ENCODE assay signal across 10 mouse cellular contexts in the genomic region with DNA sequence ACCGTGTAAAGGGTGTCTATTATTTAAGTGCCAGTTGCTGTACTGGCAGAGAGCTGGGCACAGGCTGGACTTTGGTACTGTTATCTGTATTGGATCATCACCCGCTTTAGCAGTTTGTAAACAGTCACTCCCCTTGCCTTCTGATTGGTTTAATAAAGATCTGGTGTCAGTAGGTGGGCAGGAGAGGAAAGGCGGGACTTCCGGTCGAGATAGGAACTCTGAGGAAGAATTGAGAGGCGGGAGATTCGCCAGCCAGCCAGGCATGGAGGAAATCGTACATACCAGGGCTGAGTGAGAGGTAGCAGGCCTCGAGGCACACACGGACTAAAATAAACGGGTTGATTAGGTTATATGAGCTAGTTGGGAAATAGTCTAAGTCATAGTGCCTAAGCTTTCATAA. TPM values are rescaled to one million over a fixed set of nuclear protein-coding genes. Genes with fewer than 3 reads are reported as not detected.
DNase-seq lines count a peak whose midpoint lies in the region; ATAC-seq lines count a peak whose summit lies in the region.
"Had no signal": no experiment of that assay in that cellular context is flagged by ENCODE, and none has a peak within 500 bp of the region (broad histone marks: within the 10 kb centered on the region; RNA-seq: fewer than 3 reads in every experiment).

No protein-coding gene starts in this region.

- H3K9me3 ChIP-seq in liver, embryonic 15.5 days (replicated peaks): no peaks in the 10 kb centered on the region
- no peaks in the 10 kb centered on the region for H3K9me3 ChIP-seq in stomach, embryonic 16.5 days (replicated peaks; ENCODE audit: control insufficient read depth, low read length)
- H3K9me3 ChIP-seq in midbrain, embryonic 10.5 days (replicated peaks): no peaks in the 10 kb centered on the region
- H3K9me3 ChIP-seq in midbrain, embryonic 16.5 days (replicated peaks; ENCODE audit: control insufficient read depth, low read length, poor library complexity, severe bottlenecking): no peaks in the 10 kb centered on the region

- peaks cover 17% of the 10 kb centered on the region for H3K27me3 ChIP-seq in liver, embryonic 15.5 days
- H3K27me3 ChIP-seq in stomach, embryonic 16.5 days (ENCODE audit: control insufficient read depth, insufficient read depth, low read length): no peaks in the 10 kb centered on the region
- H3K27me3 ChIP-seq in midbrain, embryonic 10.5 days (ENCODE audit: low read depth, poor library complexity, severe bottlenecking): no peaks in the 10 kb centered on the region
- H3K27me3 ChIP-seq in midbrain, embryonic 16.5 days (ENCODE audit: control insufficient read depth, insufficient read depth, low read depth, low read length): no peaks in the 10 kb centered on the region

- intact Hi-C loops in heart, postnatal 25 days (cut with DNase I): no loop called here

- 0 out of 2 replicates have a peak overlapping the region, but pooled peaks have one; percentile 29 for H3K27ac ChIP-seq in liver, embryonic 15.5 days (replicated peaks)
- H3K27ac ChIP-seq in stomach, embryonic 16.5 days (ENCODE audit: low read length): no peak overlapping the region
- no peak overlapping the region for H3K27ac ChIP-seq in midbrain, embryonic 10.5 days (replicated peaks)
- no peak overlapping the region for H3K27ac ChIP-seq in midbrain, embryonic 16.5 days (ENCODE audit: low read length)

- H3K36me3 ChIP-seq in liver, embryonic 15.5 days (replicated peaks): no peaks in the 10 kb centered on the region
- H3K36me3 ChIP-seq in stomach, embryonic 16.5 days (ENCODE audit: control insufficient read depth, insufficient read depth, low read length): no peaks in the 10 kb centered on the region
- no peaks in the 10 kb centered on the region for H3K36me3 ChIP-seq in midbrain, embryonic 10.5 days
- no peaks in the 10 kb centered on the region for H3K36me3 ChIP-seq in midbrain, embryonic 16.5 days (ENCODE audit: control insufficient read depth, insufficient read depth, low read length)

- peak overlapping the region; percentile 6 for H3K4me3 ChIP-seq in liver, embryonic 15.5 days (replicated peaks)
- no peak overlapping the region for H3K4me3 ChIP-seq in stomach, embryonic 16.5 days (replicated peaks; ENCODE audit: low read length)
- no peak overlapping the region for H3K4me3 ChIP-seq in midbrain, embryonic 10.5 days
- H3K4me3 ChIP-seq in midbrain, embryonic 16.5 days (ENCODE audit: low read depth, low read length): no peak overlapping the region
- H3K4me3 ChIP-seq: megakaryocyte, embryonic 14.5 days had no signal

- peak overlapping the region; percentile 49 for H3K4me2 ChIP-seq in liver, embryonic 15.5 days
- H3K4me2 ChIP-seq in stomach, embryonic 16.5 days (ENCODE audit: low read depth, low read length): peak overlapping the region; percentile 32; the same call in 1 of the 2 replicates
- H3K4me2 ChIP-seq in midbrain, embryonic 16.5 days (ENCODE audit: low read length): no peak overlapping the region

- WGBS in liver, embryonic 15.5 days (ENCODE audit: insufficient replicate concordance): 24% methylated on average over 11 of the region's 11 CpGs
- 33% methylated on average over 11 of the region's 11 CpGs for WGBS in stomach, embryonic 16.5 days
- WGBS in midbrain, embryonic 10.5 days: 45% methylated on average over 11 of the region's 11 CpGs
- 35% methylated on average over 11 of the region's 11 CpGs for WGBS in midbrain, embryonic 16.5 days

- H3K9ac ChIP-seq in liver, embryonic 15.5 days: no peak overlapping the region
- no peak overlapping the region for H3K9ac ChIP-seq in stomach, embryonic 16.5 days (ENCODE audit: low read length)
- no peak overlapping the region for H3K9ac ChIP-seq in midbrain, embryonic 16.5 days (ENCODE audit: low read depth, low read length)

- peak; percentile 40 for DNase-seq in retina, postnatal 1 day
- no peak for DNase-seq in retina, embryonic 14.5 days (ENCODE audit: low spot score)
- peak; percentile 59 to 66 for DNase-seq in adrenal gland, postnatal 36 days
- peak; percentile 13 for DNase-seq in heart, postnatal 25 days (ENCODE audit: low spot score)
- no peak for DNase-seq in midbrain, embryonic 10.5 days (ENCODE audit: low spot score)

- peaks cover 11% of the 10 kb centered on the region for H3K4me1 ChIP-seq in liver, embryonic 15.5 days (replicated peaks)
- peaks cover 3% of the 10 kb centered on the region; the same call in 1 of the 2 replicates for H3K4me1 ChIP-seq in stomach, embryonic 16.5 days (ENCODE audit: control insufficient read depth, insufficient read depth, low read length)
- H3K4me1 ChIP-seq in midbrain, embryonic 10.5 days: no peaks in the 10 kb centered on the region
- no peaks in the 10 kb centered on the region for H3K4me1 ChIP-seq in midbrain, embryonic 16.5 days (ENCODE audit: control insufficient read depth, insufficient read depth, low read length)

- ATAC-seq in liver, embryonic 15.5 days (ENCODE audit: insufficient read depth): peak; percentile 84
- ATAC-seq in stomach, embryonic 16.5 days (ENCODE audit: insufficient read depth, low FRiP score): no peak
- no peak for ATAC-seq in midbrain, embryonic 16.5 days

RNA-seq across cellular contexts. Expression of a gene that starts 7.7 kb away (rescaled TPM):
- 100 to 1,000 TPM; 242 to 248 TPM for total RNA-seq in adrenal gland, postnatal 36 days (2021)
- total RNA-seq in heart, postnatal 25 days (2021): 10 to 100 TPM; 91.6 to 97.5 TPM
- polyA plus RNA-seq in liver, embryonic 15.5 days (2015; fragmentation: Nextera tagmentation; extraction: Ambion mirVana): 214 and 242 TPM in 2 replicates
- polyA plus RNA-seq in stomach, embryonic 16.5 days (2015; fragmentation: Nextera tagmentation; extraction: Ambion mirVana): 441 and 478 TPM in 2 replicates
- polyA plus RNA-seq in midbrain, embryonic 10.5 days (2016; fragmentation: Nextera tagmentation; extraction: Ambion mirVana): 879 and 915 TPM in 2 replicates
- polyA plus RNA-seq in midbrain, embryonic 16.5 days (2015; fragmentation: Nextera tagmentation; extraction: Ambion mirVana): 489 and 542 TPM in 2 replicates

RNA-seq across cellular contexts. Expression of a gene that starts 16.1 kb away (rescaled TPM):
- total RNA-seq in adrenal gland, postnatal 36 days (2021): under 1 TPM; 0.30 to 0.43 TPM
- under 1 TPM; 0.22 to 0.29 TPM for total RNA-seq in heart, postnatal 25 days (2021)
- 3.8 TPM in 2 replicates for polyA plus RNA-seq in liver, embryonic 15.5 days (2015; fragmentation: Nextera tagmentation; extraction: Ambion mirVana)
- 1.3 and 1.4 TPM in 2 replicates for polyA plus RNA-seq in stomach, embryonic 16.5 days (2015; fragmentation: Nextera tagmentation; extraction: Ambion mirVana)
- not detected in 2 replicates for polyA plus RNA-seq in midbrain, embryonic 10.5 days (2016; fragmentation: Nextera tagmentation; extraction: Ambion mirVana)
- not detected in 2 replicates for polyA plus RNA-seq in midbrain, embryonic 16.5 days (2015; fragmentation: Nextera tagmentation; extraction: Ambion mirVana)
- polyA plus RNA-seq: embryonic facial prominence, embryonic 11.5 days had no signal

RNA-seq across cellular contexts. Expression of a gene that starts 26.0 kb away (rescaled TPM):
- total RNA-seq in adrenal gland, postnatal 36 days (2021): 10 to 100 TPM in 1 of 2 experiments, 1 to 10 TPM in 1; 6.9 to 10.7 TPM
- under 1 TPM; 0.55 to 0.61 TPM for total RNA-seq in heart, postnatal 25 days (2021)
- polyA plus RNA-seq in liver, embryonic 15.5 days (2015; fragmentation: Nextera tagmentation; extraction: Ambion mirVana): 0.30 and 0.58 TPM in 2 replicates
- polyA plus RNA-seq in stomach, embryonic 16.5 days (2015; fragmentation: Nextera tagmentation; extraction: Ambion mirVana): 4.3 and 5.2 TPM in 2 replicates
- polyA plus RNA-seq in midbrain, embryonic 10.5 days (2016; fragmentation: Nextera tagmentation; extraction: Ambion mirVana): 2.3 and 2.4 TPM in 2 replicates
- 30.2 and 38.1 TPM in 2 replicates for polyA plus RNA-seq in midbrain, embryonic 16.5 days (2015; fragmentation: Nextera tagmentation; extraction: Ambion mirVana)

RNA-seq across cellular contexts. Expression of a gene that starts 26.3 kb away (rescaled TPM):
- total RNA-seq in adrenal gland, postnatal 36 days (2021): not detected
- total RNA-seq in heart, postnatal 25 days (2021): not detected
- not detected in 2 replicates for polyA plus RNA-seq in liver, embryonic 15.5 days (2015; fragmentation: Nextera tagmentation; extraction: Ambion mirVana)
- not detected in 2 replicates for polyA plus RNA-seq in stomach, embryonic 16.5 days (2015; fragmentation: Nextera tagmentation; extraction: Ambion mirVana)
- not detected in 2 replicates for polyA plus RNA-seq in midbrain, embryonic 10.5 days (2016; fragmentation: Nextera tagmentation; extraction: Ambion mirVana)
- polyA plus RNA-seq in midbrain, embryonic 16.5 days (2015; fragmentation: Nextera tagmentation; extraction: Ambion mirVana): not detected in 2 replicates
- polyA plus RNA-seq: embryonic facial prominence, embryonic 11.5 days had no signal

RNA-seq across cellular contexts. Expression of a gene that starts 36.3 kb away (rescaled TPM):
- total RNA-seq in adrenal gland, postnatal 36 days (2021): not detected
- not detected for total RNA-seq in heart, postnatal 25 days (2021)
- not detected in 2 replicates for polyA plus RNA-seq in liver, embryonic 15.5 days (2015; fragmentation: Nextera tagmentation; extraction: Ambion mirVana)
- not detected in 2 replicates for polyA plus RNA-seq in stomach, embryonic 16.5 days (2015; fragmentation: Nextera tagmentation; extraction: Ambion mirVana)
- not detected in 2 replicates for polyA plus RNA-seq in midbrain, embryonic 10.5 days (2016; fragmentation: Nextera tagmentation; extraction: Ambion mirVana)
- polyA plus RNA-seq in midbrain, embryonic 16.5 days (2015; fragmentation: Nextera tagmentation; extraction: Ambion mirVana): not detected in 2 replicates
- polyA plus RNA-seq: embryonic facial prominence, embryonic 11.5 days had no signal

Comparison
In these comparisons a context has a peak if more than half of its experiments do, and no peak if none do; other contexts are left out.
1. DNase-seq: peak in retina, postnatal 1 day (single experiment), adrenal gland, postnatal 36 days (2 of 2) and heart, postnatal 25 days (single experiment); none in retina, embryonic 14.5 days (single experiment) and midbrain, embryonic 10.5 days (single experiment).